Mouse (Mus musculus) C2C12 (cell line): ENCODE data around the gene Oxsr1. TPM values are rescaled to one million over a fixed set of nuclear protein-coding genes. Genes with fewer than 3 reads are reported as not detected.

ENCODE experiments used
- H3K27me3 ChIP-seq: one replicate; pipeline ENCODE4 v1.6.1; 2011; ENCODE audit not compliant: control insufficient read depth, insufficient read depth, insufficient read length
- H3K36me3 ChIP-seq: one replicate; pipeline ENCODE4 v1.6.1; 2011; ENCODE audit not compliant: control insufficient read depth, insufficient read depth
- H3K4me3 ChIP-seq: one replicate; pipeline ENCODE4 v1.5.1; 2011; ENCODE audit warnings: mild to moderate bottlenecking, control low read depth; ENCODE audit not compliant: poor library complexity, insufficient read depth, severe bottlenecking
- H3K79me2 ChIP-seq: one replicate; pipeline ENCODE4 v1.6.1; 2011; ENCODE audit not compliant: control insufficient read depth, insufficient read depth
- H3K79me3 ChIP-seq: one replicate; pipeline ENCODE4 v1.6.1; 2011; ENCODE audit warnings: low read depth, control low read depth
- H3ac ChIP-seq: one replicate; pipeline ENCODE3; 2011; ENCODE audit warnings: low read depth; ENCODE audit not compliant: control insufficient read depth, insufficient read length
- CEBPB ChIP-seq: IDR thresholded peaks from one replicate; pipeline ENCODE4 v1.6.1; 2011; ENCODE audit warnings: low read depth, mild to moderate bottlenecking, control low read depth, moderate library complexity
- CTCF ChIP-seq: IDR thresholded peaks from one replicate; pipeline ENCODE4 v1.5.1; 2011; ENCODE audit not compliant: control insufficient read depth, insufficient read depth, insufficient read length
- FOSL1 ChIP-seq: IDR thresholded peaks from one replicate; pipeline ENCODE4 v1.8.0; 2011; ENCODE audit warnings: mild to moderate bottlenecking, low read length; ENCODE audit not compliant: poor library complexity, insufficient read depth, severe bottlenecking
- MAX ChIP-seq: IDR thresholded peaks from one replicate; pipeline ENCODE4 v1.6.1; 2011; ENCODE audit warnings: mild to moderate bottlenecking, control low read depth
- MYOD1 ChIP-seq: IDR thresholded peaks from one replicate; pipeline ENCODE4 v1.6.1; 2011; ENCODE audit warnings: low read depth; ENCODE audit not compliant: control insufficient read depth, insufficient read length
- MYOG ChIP-seq: IDR thresholded peaks from one replicate; pipeline ENCODE4 v1.6.1; 2011; ENCODE audit not compliant: control insufficient read depth, insufficient read length; ENCODE audit errors: extremely low read depth
- USF1 ChIP-seq: IDR thresholded peaks from one replicate; pipeline ENCODE4 v1.6.1; 2011; ENCODE audit warnings: low read depth, mild to moderate bottlenecking, control low read depth, moderate library complexity
- polyA plus RNA-seq: library from polyadenylated mRNA; unstranded; fragments of >200 nt; fragmentation: generic; extraction: Trizol; gene quantifications from one replicate; pipeline ENCODE4 v1.2.1, GENCODE M21; 2012; ENCODE audit warnings: missing spikeins

The Oxsr1 gene
- polyA plus RNA-seq, 1 experiment, result 13.0 TPM

GRCm38 (mm10) chr9:119206666-119207065, 115.6 kb downstream of the Oxsr1 start:
- H3K79me2 ChIP-seq, result no peaks in the 10 kb centered on the region
- H3K4me3 ChIP-seq, result no peak overlapping the region
- H3K79me3 ChIP-seq, result no peaks in the 10 kb centered on the region
- H3ac ChIP-seq, result no peak overlapping the region
- H3K36me3 ChIP-seq, result no peaks in the 10 kb centered on the region
- H3K27me3 ChIP-seq, result no peaks in the 10 kb centered on the region
- TF ChIP-seq FOSL1 (no peak), USF1 (no peak), MAX (no peak), MYOD1 (no peak), CTCF (no peak), CEBPB (no peak), MYOG (no peak)

- no peak for TF ChIP-seq MAX
- no peak for TF ChIP-seq MYOD1
- TF ChIP-seq MYOG, result no peak
- TF ChIP-seq USF1, result no peak
- TF ChIP-seq CTCF, result no peak
- no peak for TF ChIP-seq CEBPB
- TF ChIP-seq FOSL1, result no peak
- H3K79me3 ChIP-seq, result no peaks in the 10 kb centered on the region
- no peak overlapping the region for H3ac ChIP-seq
- peaks cover 3% of the 10 kb centered on the region for H3K27me3 ChIP-seq
- H3K36me3 ChIP-seq, result no peaks in the 10 kb centered on the region
- no peak overlapping the region for H3K4me3 ChIP-seq
- no peaks in the 10 kb centered on the region for H3K79me2 ChIP-seq
Measured at GRCm38 (mm10) chr9:119205756-119206155, 116.5 kb downstream of the Oxsr1 start.

- TF ChIP-seq CTCF (no peak), CEBPB (no peak), MYOG (no peak), FOSL1 (no peak), MAX (no peak), USF1 (no peak), MYOD1 (no peak)
- H3K36me3 ChIP-seq, result no peaks in the 10 kb centered on the region
- H3K79me2 ChIP-seq, result no peaks in the 10 kb centered on the region
- H3ac ChIP-seq, result no peak overlapping the region
- H3K4me3 ChIP-seq, result no peak overlapping the region
- H3K27me3 ChIP-seq, result peaks cover 3% of the 10 kb centered on the region
- H3K79me3 ChIP-seq, result no peaks in the 10 kb centered on the region
Measured at GRCm38 (mm10) chr9:119203617-119204016, 118.6 kb downstream of the Oxsr1 start.

GRCm38 (mm10) chr9:119201653-119202052, 120.6 kb downstream of the Oxsr1 start:
- H3K27me3 ChIP-seq, result peaks cover 3% of the 10 kb centered on the region

GRCm38 (mm10) chr9:119199151-119199861, 122.9 kb downstream of the Oxsr1 start:
- Histone ChIP-seq H3K36me3 (no peaks in the 10 kb centered on the region), H3ac (no peak overlapping the region), H3K79me3 (no peaks in the 10 kb centered on the region)

More at GRCm38 (mm10) chr9:119201653-119202052, 120.6 kb downstream of the Oxsr1 start:
- H3K79me3 ChIP-seq, result no peaks in the 10 kb centered on the region
- H3K4me3 ChIP-seq, result no peak overlapping the region
- H3K79me2 ChIP-seq, result no peaks in the 10 kb centered on the region
- H3K36me3 ChIP-seq, result no peaks in the 10 kb centered on the region
- TF ChIP-seq MYOG (no peak), FOSL1 (no peak), MYOD1 (no peak), MAX (no peak), CTCF (no peak), CEBPB (no peak), USF1 (no peak)
- H3ac ChIP-seq, result no peak overlapping the region

More at GRCm38 (mm10) chr9:119199151-119199861, 122.9 kb downstream of the Oxsr1 start:
- H3K27me3 ChIP-seq, result peaks cover 3% of the 10 kb centered on the region
- H3K4me3 ChIP-seq, result no peak overlapping the region
- TF ChIP-seq MYOG, result no peak
- no peak for TF ChIP-seq CTCF
- no peak for TF ChIP-seq MAX
- TF ChIP-seq MYOD1, result no peak
- no peak for TF ChIP-seq FOSL1
- TF ChIP-seq CEBPB, result no peak
- no peak for TF ChIP-seq USF1
- no peaks in the 10 kb centered on the region for H3K79me2 ChIP-seq
